9 mouse cellular contexts compared by ENCODE assay signal in genomic region chr19:37263943-37264897, GRCm38 (mm10). TPM values are rescaled to one million over a fixed set of nuclear protein-coding genes. Genes with fewer than 3 reads are reported as not detected.
DNase-seq lines count a peak whose midpoint lies in the region; ATAC-seq lines count a peak whose summit lies in the region.
"Had no signal": no experiment of that assay in that cellular context is flagged by ENCODE, and none has a peak within 500 bp of the region (broad histone marks: within the 10 kb centered on the region; RNA-seq: fewer than 3 reads in every experiment).

No protein-coding gene starts in this region.

- no peak overlapping the region for H3K4me3 ChIP-seq in midbrain, embryonic 14.5 days (replicated peaks; ENCODE audit: low read depth, low read length)
- no peak overlapping the region for H3K4me3 ChIP-seq in midbrain, embryonic 13.5 days (replicated peaks)
- no peak overlapping the region for H3K4me3 ChIP-seq in forebrain, embryonic 16.5 days (replicated peaks; ENCODE audit: low read length)
- H3K4me3 ChIP-seq: lung, embryonic 15.5 days had no signal

- H3K27ac ChIP-seq in midbrain, embryonic 14.5 days (replicated peaks; ENCODE audit: low read depth, low read length): no peak overlapping the region
- no peak overlapping the region; the same call in 1 of the 2 replicates for H3K27ac ChIP-seq in midbrain, embryonic 13.5 days
- H3K27ac ChIP-seq in forebrain, embryonic 16.5 days (ENCODE audit: low read length): no peak overlapping the region
- H3K27ac ChIP-seq: lung, embryonic 15.5 days had no signal

- H3K9ac ChIP-seq in midbrain, embryonic 14.5 days (replicated peaks; ENCODE audit: low read length): no peak overlapping the region
- no peak overlapping the region for H3K9ac ChIP-seq in midbrain, embryonic 13.5 days (replicated peaks)
- no peak overlapping the region for H3K9ac ChIP-seq in forebrain, embryonic 16.5 days (replicated peaks; ENCODE audit: low read depth, low read length)
- H3K9ac ChIP-seq: lung, embryonic 15.5 days had no signal

- no peaks in the 10 kb centered on the region for H3K9me3 ChIP-seq in midbrain, embryonic 14.5 days (ENCODE audit: control insufficient read depth, low read length)
- no peaks in the 10 kb centered on the region; the same call in 1 of the 2 replicates for H3K9me3 ChIP-seq in midbrain, embryonic 13.5 days
- no peaks in the 10 kb centered on the region for H3K9me3 ChIP-seq in forebrain, embryonic 16.5 days (ENCODE audit: control insufficient read depth, low read length)
- H3K9me3 ChIP-seq: lung, embryonic 15.5 days had no signal

- no peaks in the 10 kb centered on the region for H3K27me3 ChIP-seq in midbrain, embryonic 14.5 days (ENCODE audit: control insufficient read depth, insufficient read depth, low read length)
- no peaks in the 10 kb centered on the region for H3K27me3 ChIP-seq in midbrain, embryonic 13.5 days
- H3K27me3 ChIP-seq in forebrain, embryonic 16.5 days (replicated peaks; ENCODE audit: control insufficient read depth, insufficient read depth, low read length): no peaks in the 10 kb centered on the region
- H3K27me3 ChIP-seq: lung, embryonic 15.5 days had no signal

- WGBS in midbrain, embryonic 14.5 days: 61% methylated on average over 23 of the region's 23 CpGs
- WGBS in midbrain, embryonic 13.5 days: 58% methylated on average over 23 of the region's 23 CpGs
- 43% methylated on average over 23 of the region's 23 CpGs for WGBS in forebrain, embryonic 16.5 days

- H3K4me2 ChIP-seq in midbrain, embryonic 14.5 days (ENCODE audit: low read length): no peak overlapping the region
- no peak overlapping the region for H3K4me2 ChIP-seq in midbrain, embryonic 13.5 days (replicated peaks)
- H3K4me2 ChIP-seq in forebrain, embryonic 16.5 days (ENCODE audit: low read length): peak overlapping the region; percentile 32
- H3K4me2 ChIP-seq: lung, embryonic 15.5 days had no signal

- H3K4me1 ChIP-seq in midbrain, embryonic 14.5 days (ENCODE audit: control insufficient read depth, insufficient read depth, low read length): no peaks in the 10 kb centered on the region
- peaks cover 8% of the 10 kb centered on the region for H3K4me1 ChIP-seq in midbrain, embryonic 13.5 days (replicated peaks)
- H3K4me1 ChIP-seq in forebrain, embryonic 16.5 days (replicated peaks; ENCODE audit: control insufficient read depth, insufficient read depth, low read length): peaks cover 5% of the 10 kb centered on the region; the same call in 1 of the 2 replicates
- H3K4me1 ChIP-seq: lung, embryonic 15.5 days had no signal

- ATAC-seq in midbrain, embryonic 14.5 days (ENCODE audit: low FRiP score, low TSS enrichment): no peak
- ATAC-seq in midbrain, embryonic 13.5 days: no peak
- no peak for ATAC-seq in forebrain, embryonic 16.5 days

- peak; percentile 48 for DNase-seq in midbrain, embryonic 14.5 days
- DNase-seq in adrenal gland, adult 8-10 months: peak; percentile 86
- DNase-seq in kidney, postnatal 10 days: peak; percentile 58
- peak; percentile 13 for DNase-seq in mesoderm, embryonic 11.5 days (ENCODE audit: low read depth, low spot score)
- no peak for DNase-seq in spleen, postnatal 10 days (ENCODE audit: low spot score in 2 of 2)
- no peak for DNase-seq in right cerebral cortex, postnatal 36 days (ENCODE audit: low spot score in 2 of 2)

- 0 out of 2 replicates have a peak, but pooled peaks cover 10% of the 10 kb centered on the region for H3K36me3 ChIP-seq in midbrain, embryonic 14.5 days (ENCODE audit: control insufficient read depth, insufficient read depth, low read length)
- peaks cover 11% of the 10 kb centered on the region for H3K36me3 ChIP-seq in midbrain, embryonic 13.5 days
- 0 out of 2 replicates have a peak, but pooled peaks cover 2% of the 10 kb centered on the region for H3K36me3 ChIP-seq in forebrain, embryonic 16.5 days (ENCODE audit: control insufficient read depth, insufficient read depth)

RNA-seq across cellular contexts. Expression of gene Cpeb3, which starts 55.8 kb away (rescaled TPM):
- polyA plus RNA-seq in midbrain, embryonic 14.5 days (2014; fragmentation: Nextera tagmentation; extraction: Ambion mirVana): 10.1 and 12.5 TPM in 2 replicates
- 7.7 and 11.0 TPM in 2 replicates for polyA plus RNA-seq in midbrain, embryonic 13.5 days (2015; fragmentation: Nextera tagmentation; extraction: Ambion mirVana)
- 10 to 100 TPM; 20.4 to 29.9 (median 26.0) TPM for total RNA-seq in adrenal gland, adult 8-10 months (2022)
- 7.0 and 9.8 TPM in 2 replicates for polyA plus RNA-seq in forebrain, embryonic 16.5 days (2015; fragmentation: Nextera tagmentation; extraction: Ambion mirVana)

RNA-seq across cellular contexts. Expression of gene March5, which starts 56.9 kb away (rescaled TPM):
- 120 and 131 TPM in 2 replicates for polyA plus RNA-seq in midbrain, embryonic 14.5 days (2014; fragmentation: Nextera tagmentation; extraction: Ambion mirVana)
- polyA plus RNA-seq in midbrain, embryonic 13.5 days (2015; fragmentation: Nextera tagmentation; extraction: Ambion mirVana): 119 and 126 TPM in 2 replicates
- total RNA-seq in adrenal gland, adult 8-10 months (2022): 100 to 1,000 TPM in 1 of 4 experiments, 10 to 100 TPM in 3; 78.1 to 100 (median 96.2) TPM
- 111 and 130 TPM in 2 replicates for polyA plus RNA-seq in forebrain, embryonic 16.5 days (2015; fragmentation: Nextera tagmentation; extraction: Ambion mirVana)

Comparison
In these comparisons a context has a peak if more than half of its experiments do, and no peak if none do; other contexts are left out.
1. DNase-seq: peak in midbrain, embryonic 14.5 days (single experiment), adrenal gland, adult 8-10 months (single experiment), kidney, postnatal 10 days (single experiment) and mesoderm, embryonic 11.5 days (single experiment); none in spleen, postnatal 10 days (0 of 2) and right cerebral cortex, postnatal 36 days (0 of 2).